Mouse (Mus musculus): ENCODE results near the gene Mall. TPM values are rescaled to one million over a fixed set of nuclear protein-coding genes. Genes with fewer than 3 reads are reported as not detected.

Gene Mall
- polyA plus RNA-seq, 1 experiment: not detected

DNA sequence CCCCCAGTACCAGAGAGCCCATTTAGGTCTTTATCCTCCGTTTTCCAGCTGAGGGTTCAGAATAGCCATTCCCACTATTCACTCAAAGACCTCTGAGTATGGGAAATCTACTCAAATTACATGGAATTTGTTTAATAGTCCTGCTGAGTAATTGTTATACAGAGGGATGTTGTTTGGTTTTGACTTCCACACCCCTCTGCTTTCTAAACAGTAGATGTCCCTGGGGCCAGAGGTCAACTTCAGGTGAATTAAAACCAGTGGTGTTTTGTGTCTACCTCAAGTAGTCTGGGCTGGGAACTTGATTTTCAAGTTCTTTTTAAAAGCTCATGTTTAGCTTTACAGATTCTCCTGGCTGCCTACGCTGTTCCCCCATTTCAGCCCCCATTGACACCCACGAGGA is 15.0 kb downstream of the Mall start:
- Histone ChIP-seq H3ac (ENCODE audit: control insufficient read depth, insufficient read length) (no peak overlapping the region), H3K36me3 (ENCODE audit: control insufficient read depth, insufficient read depth) (no peaks in the 10 kb centered on the region), H3K27me3 (ENCODE audit: control insufficient read depth, insufficient read depth, insufficient read length) (no peaks in the 10 kb centered on the region), H3K79me2 (ENCODE audit: control insufficient read depth, insufficient read depth) (no peaks in the 10 kb centered on the region), H3K4me2 (ENCODE audit: low read depth) (no peak overlapping the region), H3K4me3 (no peak overlapping the region)
- TF ChIP-seq REST (IDR thresholded peaks at IDR 0.05; ENCODE audit: insufficient read depth, insufficient read length) (no peak), MAX (IDR thresholded peaks at IDR 0.05; ENCODE audit: low read depth) (no peak), MYOD1 (IDR thresholded peaks at IDR 0.05; ENCODE audit: control insufficient read depth in 1 of 3, insufficient read length in 2 of 3, low read depth in 2 of 3) (no peak), USF1 (IDR thresholded peaks at IDR 0.05; ENCODE audit: low read depth) (no peak), POLR2AphosphoS2 (IDR thresholded peaks at IDR 0.05; ENCODE audit: insufficient read length, low read depth) (no peak), TCF12 (IDR thresholded peaks at IDR 0.05; ENCODE audit: insufficient read depth, poor library complexity, severe bottlenecking) (no peak), TCF3 (IDR thresholded peaks at IDR 0.05; ENCODE audit: insufficient read length, low read depth) (no peak), SRF (IDR thresholded peaks at IDR 0.05; ENCODE audit: control insufficient read depth, insufficient read length, low read depth) (no peak), MYOG (IDR thresholded peaks at IDR 0.05; ENCODE audit: control insufficient read depth in 1 of 3, insufficient read depth in 1 of 3, insufficient read length in 2 of 3, low read depth in 2 of 3) (no peak), POLR2A (IDR thresholded peaks at IDR 0.05; ENCODE audit: insufficient read length, low read depth) (no peak), CEBPB (IDR thresholded peaks at IDR 0.05; ENCODE audit: insufficient read depth, poor library complexity, severe bottlenecking) (no peak), E2F4 (IDR thresholded peaks at IDR 0.05; ENCODE audit: insufficient read depth) (no peak)

DNA sequence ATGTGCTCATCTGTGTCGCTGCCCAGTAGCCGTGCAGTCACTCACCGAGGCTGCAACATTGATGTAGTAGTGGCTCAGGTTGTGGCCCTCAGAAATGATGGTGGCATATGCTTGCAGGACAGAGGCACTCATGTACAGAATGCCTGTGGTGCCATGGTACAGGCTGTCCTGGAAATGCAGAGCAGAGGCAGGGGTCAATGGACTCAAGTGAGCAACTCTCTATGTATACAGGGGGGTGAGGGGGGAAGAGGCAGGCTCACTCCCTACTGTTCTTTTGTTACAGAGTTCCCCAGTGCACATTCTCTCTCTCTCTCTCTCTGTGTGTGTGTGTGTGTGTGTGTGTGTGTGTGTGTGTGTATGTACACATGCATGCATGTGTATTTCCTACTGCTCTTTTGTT is 20.9 kb downstream of the Mall start:
- Histone ChIP-seq H3K4me3 (no peak overlapping the region), H3K27me3 (ENCODE audit: control insufficient read depth, insufficient read depth, insufficient read length) (no peaks in the 10 kb centered on the region), H3K4me2 (ENCODE audit: low read depth) (no peak overlapping the region), H3K79me2 (ENCODE audit: control insufficient read depth, insufficient read depth) (no peaks in the 10 kb centered on the region), H3ac (ENCODE audit: control insufficient read depth, insufficient read length) (no peak overlapping the region), H3K36me3 (ENCODE audit: control insufficient read depth, insufficient read depth) (no peaks in the 10 kb centered on the region)
- TF ChIP-seq TCF3 (IDR thresholded peaks at IDR 0.05; ENCODE audit: insufficient read length, low read depth) (no peak), MAX (IDR thresholded peaks at IDR 0.05; ENCODE audit: low read depth) (no peak), TCF12 (IDR thresholded peaks at IDR 0.05; ENCODE audit: insufficient read depth, poor library complexity, severe bottlenecking) (no peak), MYOD1 (IDR thresholded peaks at IDR 0.05; ENCODE audit: control insufficient read depth in 1 of 3, insufficient read length in 2 of 3, low read depth in 2 of 3) (no peak), USF1 (IDR thresholded peaks at IDR 0.05; ENCODE audit: low read depth) (no peak), MYOG (IDR thresholded peaks at IDR 0.05; ENCODE audit: control insufficient read depth in 1 of 3, insufficient read depth in 1 of 3, insufficient read length in 2 of 3, low read depth in 2 of 3) (no peak), REST (IDR thresholded peaks at IDR 0.05; ENCODE audit: insufficient read depth, insufficient read length) (no peak), POLR2AphosphoS2 (IDR thresholded peaks at IDR 0.05; ENCODE audit: insufficient read length, low read depth) (no peak), E2F4 (IDR thresholded peaks at IDR 0.05; ENCODE audit: insufficient read depth) (no peak)

DNA sequence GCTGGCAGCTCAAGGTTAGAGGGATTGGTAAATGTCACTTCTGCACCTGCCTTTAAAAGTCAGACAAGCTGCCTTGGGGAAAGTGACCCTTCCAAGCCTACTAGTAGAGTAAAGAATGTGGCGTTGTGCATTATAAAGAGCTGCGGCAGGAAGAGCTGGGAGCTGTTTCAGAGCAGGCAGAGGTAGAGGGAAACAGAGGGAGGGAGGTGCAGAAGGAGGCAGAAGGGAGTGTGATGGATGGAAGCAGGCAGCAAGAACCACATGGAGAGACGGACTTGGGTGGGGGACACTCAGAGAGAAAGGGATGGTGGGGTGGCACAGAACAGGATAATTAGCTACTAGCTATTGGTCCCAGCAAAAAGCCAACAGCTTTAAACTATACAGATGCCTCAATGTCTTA is 21.7 kb downstream of the Mall start:
- Histone ChIP-seq H3K36me3 (ENCODE audit: control insufficient read depth, insufficient read depth) (no peaks in the 10 kb centered on the region), H3K27me3 (ENCODE audit: control insufficient read depth, insufficient read depth, insufficient read length) (no peaks in the 10 kb centered on the region), H3K4me3 (no peak overlapping the region), H3K4me2 (ENCODE audit: low read depth) (no peak overlapping the region), H3ac (ENCODE audit: control insufficient read depth, insufficient read length) (no peak overlapping the region), H3K79me2 (ENCODE audit: control insufficient read depth, insufficient read depth) (no peaks in the 10 kb centered on the region)
- no peak for TF ChIP-seq REST (IDR thresholded peaks at IDR 0.05; ENCODE audit: insufficient read depth, insufficient read length)
- no peak for TF ChIP-seq MYOG (IDR thresholded peaks at IDR 0.05; ENCODE audit: control insufficient read depth in 1 of 3, insufficient read depth in 1 of 3, insufficient read length in 2 of 3, low read depth in 2 of 3)
- no peak for TF ChIP-seq MYOD1 (IDR thresholded peaks at IDR 0.05; ENCODE audit: control insufficient read depth in 1 of 3, insufficient read length in 2 of 3, low read depth in 2 of 3)
- no peak for TF ChIP-seq CEBPB (IDR thresholded peaks at IDR 0.05; ENCODE audit: insufficient read depth, poor library complexity, severe bottlenecking)
- no peak for TF ChIP-seq MAX (IDR thresholded peaks at IDR 0.05; ENCODE audit: low read depth)
- TF ChIP-seq SRF (IDR thresholded peaks at IDR 0.05; ENCODE audit: control insufficient read depth, insufficient read length, low read depth): no peak
- no peak for TF ChIP-seq POLR2A (IDR thresholded peaks at IDR 0.05; ENCODE audit: insufficient read length, low read depth)
- no peak for TF ChIP-seq USF1 (IDR thresholded peaks at IDR 0.05; ENCODE audit: low read depth)
- no peak for TF ChIP-seq E2F4 (IDR thresholded peaks at IDR 0.05; ENCODE audit: insufficient read depth)
- TF ChIP-seq TCF3 (IDR thresholded peaks at IDR 0.05; ENCODE audit: insufficient read length, low read depth): no peak
- TF ChIP-seq POLR2AphosphoS2 (IDR thresholded peaks at IDR 0.05; ENCODE audit: insufficient read length, low read depth): no peak

DNA sequence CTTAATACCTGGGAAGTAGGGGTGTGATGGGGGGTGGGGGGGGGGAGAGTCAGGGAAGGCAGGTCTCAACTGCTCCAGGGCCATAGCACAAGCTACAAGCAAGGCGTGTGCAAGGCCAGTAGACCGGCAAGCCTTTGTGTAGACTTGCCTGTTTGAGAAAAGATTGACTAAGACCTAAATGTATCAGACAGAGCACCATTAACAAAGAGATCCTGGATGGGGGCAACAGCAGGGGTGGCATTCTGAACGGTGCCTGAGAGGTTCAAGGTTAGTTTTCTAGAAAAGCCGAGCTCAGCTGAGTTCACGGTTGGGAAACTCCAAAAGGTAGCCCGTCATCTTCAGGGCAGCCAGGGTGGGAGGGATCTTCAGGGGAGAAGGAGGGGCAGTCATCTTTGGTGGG is 24.5 kb downstream of the Mall start:
- no peak overlapping the region for H3K4me3 ChIP-seq
- H3K27me3 ChIP-seq (ENCODE audit: control insufficient read depth, insufficient read depth, insufficient read length): no peaks in the 10 kb centered on the region
- no peak overlapping the region for H3ac ChIP-seq (ENCODE audit: control insufficient read depth, insufficient read length)
- no peaks in the 10 kb centered on the region for H3K36me3 ChIP-seq (ENCODE audit: control insufficient read depth, insufficient read depth)
- no peak overlapping the region for H3K4me2 ChIP-seq (ENCODE audit: low read depth)
- H3K79me2 ChIP-seq (ENCODE audit: control insufficient read depth, insufficient read depth): no peaks in the 10 kb centered on the region
- TF ChIP-seq TCF12 (IDR thresholded peaks at IDR 0.05; ENCODE audit: insufficient read depth, poor library complexity, severe bottlenecking): no peak
- no peak for TF ChIP-seq SRF (IDR thresholded peaks at IDR 0.05; ENCODE audit: control insufficient read depth, insufficient read length, low read depth)
- TF ChIP-seq POLR2AphosphoS2 (IDR thresholded peaks at IDR 0.05; ENCODE audit: insufficient read length, low read depth): no peak
- no peak for TF ChIP-seq E2F4 (IDR thresholded peaks at IDR 0.05; ENCODE audit: insufficient read depth)
- TF ChIP-seq TCF3 (IDR thresholded peaks at IDR 0.05; ENCODE audit: insufficient read length, low read depth): no peak
- no peak for TF ChIP-seq USF1 (IDR thresholded peaks at IDR 0.05; ENCODE audit: low read depth)

DNA sequence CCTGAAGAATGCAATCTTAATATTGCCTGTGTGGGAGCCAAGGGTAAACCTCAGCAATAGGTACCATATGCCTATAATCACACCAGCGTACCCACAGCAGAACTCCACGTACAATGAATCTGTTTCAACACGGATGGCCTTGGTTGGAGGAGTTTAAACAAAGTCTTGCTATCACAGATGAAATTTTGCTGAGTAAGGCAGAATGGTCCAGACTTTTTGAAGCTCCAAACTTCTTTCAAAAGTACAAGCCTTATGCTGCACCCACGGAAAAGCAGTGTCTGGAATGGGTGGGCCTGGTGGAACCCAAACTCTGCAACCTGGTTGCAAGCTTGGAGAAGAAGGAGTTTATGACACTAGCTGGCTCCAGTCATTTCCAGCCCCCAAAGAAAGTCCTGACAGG is 40.5 kb downstream of the Mall start:
- Histone ChIP-seq H3K4me3 (no peak overlapping the region), H3K36me3 (ENCODE audit: control insufficient read depth, insufficient read depth) (no peaks in the 10 kb centered on the region), H3K27me3 (ENCODE audit: control insufficient read depth, insufficient read depth, insufficient read length) (peaks cover 17% of the 10 kb centered on the region), H3K79me2 (ENCODE audit: control insufficient read depth, insufficient read depth) (no peaks in the 10 kb centered on the region), H3ac (ENCODE audit: control insufficient read depth, insufficient read length) (no peak overlapping the region), H3K4me2 (ENCODE audit: low read depth) (no peak overlapping the region)
- no peak for TF ChIP-seq MYOD1 (IDR thresholded peaks at IDR 0.05; ENCODE audit: control insufficient read depth in 1 of 3, insufficient read length in 2 of 3, low read depth in 2 of 3)
